Mouse (Mus musculus) erythroid progenitor cell, adult 5-6 weeks (primary cell): ENCODE measurements around the gene Dmwd. TPM values are rescaled to one million over a fixed set of nuclear protein-coding genes. Genes with fewer than 3 reads are reported as not detected.

Experiments used
- ATAC-seq: replicated peaks from 2 replicates; pipeline ENCODE4 v1.8.0; 2016; ENCODE audit warnings: moderate number of reproducible peaks, mild to moderate bottlenecking, moderate TSS enrichment, inconsistent platforms; ENCODE audit not compliant: poor library complexity, low FRiP score, severe bottlenecking
- total RNA-seq, 2 experiments: library from RNA; stranded (forward) in 1 of 2; stranded (reverse) in 1 of 2; fragments of 150-400 nt in 1 of 2; fragments of 186-747, 209-891 nt in 1 of 2; gene quantifications; 2 replicates each; pipeline versions ENCODE4 v1.2.3 to v1.2.4; 2015 to 2017; ENCODE audit warnings: low replicate concordance in 2 of 2

The Dmwd gene
- total RNA-seq, 2 experiments from 2014 or later = 13.1 to 33.1 TPM

- ATAC-seq = no peak
Measured at GRCm38 (mm10) chr7:19129396-19129795, 53.4 kb downstream of the Dmwd start.

- ATAC-seq = no peak
Measured at GRCm38 (mm10) chr7:19130657-19131056, 54.6 kb downstream of the Dmwd start.

GRCm38 (mm10) chr7:19131324-19131848 is 55.4 kb downstream of the Dmwd start:
- ATAC-seq = peak; percentile 96

Other genes starting within 250 kb of the Dmwd start
- gene Mill2, start 236.3 kb upstream of the Dmwd start, total RNA-seq (2015; ENCODE audit: low replicate concordance) = 2.9 TPM in 1 of 2 replicates, not detected in the other
- not detected in 2 replicates for gene Mill2, start 236.3 kb upstream of the Dmwd start, total RNA-seq (2017; ENCODE audit: low replicate concordance)
- 151 and 220 TPM in 2 replicates for gene Pglyrp1, start 204.9 kb upstream of the Dmwd start, total RNA-seq (2015; ENCODE audit: low replicate concordance)
- gene Pglyrp1, start 204.9 kb upstream of the Dmwd start, total RNA-seq (2017; ENCODE audit: low replicate concordance) = 10.8 and 18.9 TPM in 2 replicates
- gene Ccdc61, start 165.8 kb upstream of the Dmwd start, total RNA-seq (2015; ENCODE audit: low replicate concordance) = 10.1 and 19.8 TPM in 2 replicates
- 1.7 and 4.6 TPM in 2 replicates for gene Ccdc61, start 165.8 kb upstream of the Dmwd start, total RNA-seq (2017; ENCODE audit: low replicate concordance)
- not detected in 2 replicates for gene Nova2, start 150.3 kb upstream of the Dmwd start, total RNA-seq (2015; ENCODE audit: low replicate concordance)
- gene Nova2, start 150.3 kb upstream of the Dmwd start, total RNA-seq (2017; ENCODE audit: low replicate concordance) = not detected in 2 replicates
- not detected in 2 replicates for gene Nanos2, start 88.8 kb upstream of the Dmwd start, total RNA-seq (2015; ENCODE audit: low replicate concordance)
- not detected in 2 replicates for gene Nanos2, start 88.8 kb upstream of the Dmwd start, total RNA-seq (2017; ENCODE audit: low replicate concordance)
- gene Mypop, start 85.0 kb upstream of the Dmwd start, total RNA-seq (2015; ENCODE audit: low replicate concordance) = not detected in 2 replicates
- gene Mypop, start 85.0 kb upstream of the Dmwd start, total RNA-seq (2017; ENCODE audit: low replicate concordance) = not detected in 2 replicates
- 4.6 and 6.1 TPM in 2 replicates for gene Irf2bp1, start 72.2 kb upstream of the Dmwd start, total RNA-seq (2015; ENCODE audit: low replicate concordance)
- 3.3 and 6.5 TPM in 2 replicates for gene Irf2bp1, start 72.2 kb upstream of the Dmwd start, total RNA-seq (2017; ENCODE audit: low replicate concordance)
- gene Foxa3, start 52.7 kb upstream of the Dmwd start, total RNA-seq (2015; ENCODE audit: low replicate concordance) = not detected in 2 replicates
- gene Foxa3, start 52.7 kb upstream of the Dmwd start, total RNA-seq (2017; ENCODE audit: low replicate concordance) = not detected in 2 replicates
- gene Sympk, start 51.9 kb upstream of the Dmwd start, total RNA-seq (2015; ENCODE audit: low replicate concordance) = 42.8 and 51.5 TPM in 2 replicates
- 37.7 and 52.8 TPM in 2 replicates for gene Sympk, start 51.9 kb upstream of the Dmwd start, total RNA-seq (2017; ENCODE audit: low replicate concordance)
- gene Rsph6a, start 21.5 kb upstream of the Dmwd start, total RNA-seq (2015; ENCODE audit: low replicate concordance) = not detected in 2 replicates
- not detected in 2 replicates for gene Rsph6a, start 21.5 kb upstream of the Dmwd start, total RNA-seq (2017; ENCODE audit: low replicate concordance)
- 15.9 and 18.4 TPM in 2 replicates for gene Dmpk, start 7.6 kb downstream of the Dmwd start, total RNA-seq (2015; ENCODE audit: low replicate concordance)
- gene Dmpk, start 7.6 kb downstream of the Dmwd start, total RNA-seq (2017; ENCODE audit: low replicate concordance) = 4.2 and 5.0 TPM in 2 replicates
- not detected in 2 replicates for gene Six5, start 18.4 kb downstream of the Dmwd start, total RNA-seq (2015; ENCODE audit: low replicate concordance)
- gene Six5, start 18.4 kb downstream of the Dmwd start, total RNA-seq (2017; ENCODE audit: low replicate concordance) = 0.13 TPM in 1 of 2 replicates, not detected in the other
- not detected in 2 replicates for gene Gm4969, start 42.1 kb downstream of the Dmwd start, total RNA-seq (2015; ENCODE audit: low replicate concordance)
- not detected in 2 replicates for gene Gm4969, start 42.1 kb downstream of the Dmwd start, total RNA-seq (2017; ENCODE audit: low replicate concordance)
- 4.7 and 5.0 TPM in 2 replicates for gene Fbxo46, start 43.6 kb downstream of the Dmwd start, total RNA-seq (2015; ENCODE audit: low replicate concordance)
- gene Fbxo46, start 43.6 kb downstream of the Dmwd start, total RNA-seq (2017; ENCODE audit: low replicate concordance) = 6.3 and 7.3 TPM in 2 replicates
- gene Qpctl, start 73.1 kb downstream of the Dmwd start, total RNA-seq (2015; ENCODE audit: low replicate concordance) = 2.5 and 2.9 TPM in 2 replicates
- 1.9 TPM in 2 replicates for gene Qpctl, start 73.1 kb downstream of the Dmwd start, total RNA-seq (2017; ENCODE audit: low replicate concordance)
- 15.5 and 22.0 TPM in 2 replicates for gene Snrpd2, start 73.5 kb downstream of the Dmwd start, total RNA-seq (2015; ENCODE audit: low replicate concordance)
- 5.4 and 15.7 TPM in 2 replicates for gene Snrpd2, start 73.5 kb downstream of the Dmwd start, total RNA-seq (2017; ENCODE audit: low replicate concordance)
- gene Gipr, start 89.9 kb downstream of the Dmwd start, total RNA-seq (2015; ENCODE audit: low replicate concordance) = not detected in 2 replicates
- not detected in 2 replicates for gene Gipr, start 89.9 kb downstream of the Dmwd start, total RNA-seq (2017; ENCODE audit: low replicate concordance)
- gene Eml2, start 100.2 kb downstream of the Dmwd start, total RNA-seq (2015; ENCODE audit: low replicate concordance) = 2.5 TPM in 1 of 2 replicates, not detected in the other
- gene Eml2, start 100.2 kb downstream of the Dmwd start, total RNA-seq (2017; ENCODE audit: low replicate concordance) = 1.3 TPM in 1 of 2 replicates, not detected in the other
- gene Gpr4, start 136.3 kb downstream of the Dmwd start, total RNA-seq (2015; ENCODE audit: low replicate concordance) = not detected in 2 replicates
- gene Gpr4, start 136.3 kb downstream of the Dmwd start, total RNA-seq (2017; ENCODE audit: low replicate concordance) = not detected in 2 replicates
- gene Opa3, start 152.1 kb downstream of the Dmwd start, total RNA-seq (2015; ENCODE audit: low replicate concordance) = 19.8 and 25.6 TPM in 2 replicates
- gene Opa3, start 152.1 kb downstream of the Dmwd start, total RNA-seq (2017; ENCODE audit: low replicate concordance) = 20.0 and 22.7 TPM in 2 replicates
- gene Vasp, start 195.6 kb downstream of the Dmwd start, total RNA-seq (2015; ENCODE audit: low replicate concordance) = 34.0 and 58.7 TPM in 2 replicates
- 17.9 and 26.7 TPM in 2 replicates for gene Vasp, start 195.6 kb downstream of the Dmwd start, total RNA-seq (2017; ENCODE audit: low replicate concordance)
- gene Ppm1n, start 203.8 kb downstream of the Dmwd start, total RNA-seq (2015; ENCODE audit: low replicate concordance) = not detected in 2 replicates
- gene Ppm1n, start 203.8 kb downstream of the Dmwd start, total RNA-seq (2017; ENCODE audit: low replicate concordance) = not detected in 2 replicates
- gene Rtn2, start 206.4 kb downstream of the Dmwd start, total RNA-seq (2015; ENCODE audit: low replicate concordance) = 4.0 TPM in 1 of 2 replicates, not detected in the other
- gene Rtn2, start 206.4 kb downstream of the Dmwd start, total RNA-seq (2017; ENCODE audit: low replicate concordance) = not detected in 2 replicates
- gene Fosb, start 233.8 kb downstream of the Dmwd start, total RNA-seq (2015; ENCODE audit: low replicate concordance) = 6.3 and 7.9 TPM in 2 replicates
- 1.3 and 3.3 TPM in 2 replicates for gene Fosb, start 233.8 kb downstream of the Dmwd start, total RNA-seq (2017; ENCODE audit: low replicate concordance)